Mouse (Mus musculus) liver, embryonic 18 days (tissue): Measurements from ENCODE around the gene Cxcl15. TPM values are rescaled to one million over a fixed set of nuclear protein-coding genes. Genes with fewer than 3 reads are reported as not detected.

Source experiments
- polyA plus RNA-seq: library from polyadenylated mRNA; depleted of rRNA; stranded (reverse); fragments of >200 nt; gene quantifications from 2 replicates; pipeline ENCODE4 v1.2.3, GENCODE M21; 2012; rRNA removed

The Cxcl15 gene
- polyA plus RNA-seq: not detected in 2 replicates

GRCm38 (mm10) chr5:90794195-90794625, at the start of gene Cxcl15:
TSS of gene Cxcl15 (plus strand) at chr5:90794534.

GRCm38 (mm10) chr5:90759077-90760065, 35.0 kb upstream of the Cxcl15 start, which contains the start of gene Cxcl5:
TSS of gene Cxcl5 (plus strand) at chr5:90759360.

DNA sequence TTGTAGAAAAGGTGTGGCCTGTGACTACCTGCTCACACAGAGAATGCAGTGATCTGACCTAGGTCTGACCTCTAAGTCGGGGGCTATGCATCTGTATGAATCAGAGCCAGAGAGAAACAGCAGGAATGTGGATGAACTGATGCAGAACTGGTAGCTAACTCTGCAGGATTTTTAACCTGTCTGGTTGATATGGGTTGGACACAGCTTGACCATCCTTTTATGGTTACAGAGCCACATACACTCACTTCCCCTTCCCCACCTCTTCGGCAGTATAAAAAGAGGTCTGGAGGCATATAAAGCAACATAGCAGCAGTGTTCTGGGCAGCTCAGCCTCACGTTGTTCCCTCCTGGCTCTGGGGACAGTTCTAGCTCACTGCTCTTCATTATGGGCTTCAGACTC, 26.1 kb upstream of the Cxcl15 start, which contains the start of gene Ppbp:
Ppbp (plus strand) TSS at position 301 of the 400 bp plus-strand sequence.

GRCm38 (mm10) chr5:90771880-90772653, 22.3 kb upstream of the Cxcl15 start, which contains the start of gene Pf4:
TSS of gene Pf4 (plus strand) at chr5:90772435.

DNA sequence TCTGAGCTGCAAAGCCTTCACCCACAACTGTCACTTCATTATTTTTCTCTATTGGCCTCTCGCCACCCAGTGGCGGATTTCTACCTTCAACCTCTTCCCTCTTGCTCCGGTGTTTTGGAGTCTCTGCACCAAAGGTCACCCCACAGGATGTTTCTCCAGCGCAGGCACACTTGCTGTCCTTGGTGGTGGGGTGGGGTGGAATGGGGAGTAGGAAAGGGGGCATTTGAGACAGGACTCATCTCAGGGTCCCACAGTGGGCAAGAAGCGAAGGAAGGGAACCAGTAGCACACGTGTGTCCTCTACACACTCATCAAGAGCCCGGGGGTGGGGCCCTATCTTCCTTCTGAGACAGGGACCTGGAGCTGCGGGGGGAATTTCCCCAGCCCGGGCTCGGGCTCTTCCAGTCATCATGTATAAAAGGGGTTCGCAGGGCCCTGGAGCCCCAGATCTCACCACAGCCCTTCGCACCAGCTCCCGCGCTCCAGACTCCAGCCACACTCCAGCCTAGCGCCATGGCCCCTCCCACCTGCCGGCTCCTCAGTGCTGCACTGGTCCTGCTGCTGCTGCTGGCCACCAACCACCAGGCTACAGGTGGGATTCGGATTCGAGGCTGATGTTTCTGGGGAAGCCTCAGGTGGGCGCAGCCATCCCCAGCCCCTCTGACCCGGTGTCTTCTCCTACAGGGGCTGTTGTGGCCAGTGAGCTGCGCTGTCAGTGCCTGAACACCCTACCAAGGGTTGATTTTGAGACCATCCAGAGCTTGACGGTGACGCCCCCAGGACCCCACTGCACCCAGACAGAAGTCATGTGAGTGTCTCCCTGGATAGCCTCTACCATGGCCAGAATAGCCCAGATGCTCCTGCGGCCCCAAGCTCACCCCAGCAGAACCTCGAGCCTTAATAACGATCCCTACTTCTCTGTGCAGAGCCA, 8.4 kb upstream of the Cxcl15 start, which contains the start of gene Cxcl3:
Cxcl3 (plus strand) TSS at position 445 of the 930 bp plus-strand sequence.

Other genes with a start within 250 kb of the Cxcl15 start
- 6.7 and 9.2 TPM in 2 replicates for gene 5830473C10Rik, start 233.4 kb upstream of the Cxcl15 start, polyA plus RNA-seq
- gene Rassf6, start 153.9 kb upstream of the Cxcl15 start, polyA plus RNA-seq: 7.1 and 13.1 TPM in 2 replicates
- gene Cxcl5, start 35.2 kb upstream of the Cxcl15 start, polyA plus RNA-seq: 0.44 and 0.48 TPM in 2 replicates
- 134 and 135 TPM in 2 replicates for gene Ppbp, start 26.0 kb upstream of the Cxcl15 start, polyA plus RNA-seq
- gene Pf4, start 22.1 kb upstream of the Cxcl15 start, polyA plus RNA-seq: 243 and 245 TPM in 2 replicates
- not detected in 2 replicates for gene Cxcl3, start 8.4 kb upstream of the Cxcl15 start, polyA plus RNA-seq
- 2.3 and 4.3 TPM in 2 replicates for gene Cxcl1, start 96.7 kb downstream of the Cxcl15 start, polyA plus RNA-seq
- 0.25 and 0.27 TPM in 2 replicates for gene Cxcl2, start 109.3 kb downstream of the Cxcl15 start, polyA plus RNA-seq
- gene Mthfd2l, start 136.6 kb downstream of the Cxcl15 start, polyA plus RNA-seq: 5.0 and 5.4 TPM in 2 replicates
- 0.01 TPM in 2 replicates for gene Epgn, start 232.9 kb downstream of the Cxcl15 start, polyA plus RNA-seq